Mouse (Mus musculus): ENCODE results near the gene Zbtb44. TPM values are rescaled to one million over a fixed set of nuclear protein-coding genes. Genes with fewer than 3 reads are reported as not detected.
"Not testable (repeated sequence)": the region's sequence is repeated elsewhere in the genome, so short reads cannot be mapped to it uniquely, and the experiment has no call there.

Zbtb44 gene
- polyA plus RNA-seq, 1 experiment from 2014 or later, result 7.1 TPM

GRCm38 (mm10) chr9:31031414-31031843 is 985 bp downstream of the Zbtb44 start:
- peak overlapping the region; percentile 92 for H3K9ac ChIP-seq (ENCODE audit: low read depth, low read length)
- no peaks in the 10 kb centered on the region for H3K9me3 ChIP-seq (replicated peaks; ENCODE audit: control insufficient read depth, low read length)
- ATAC-seq (replicated peaks; ENCODE audit: insufficient number of reproducible peaks, low FRiP score, low TSS enrichment), result no peak
- H3K27ac ChIP-seq (ENCODE audit: low read depth, low read length), result peak overlapping the region; percentile 99
- H3K4me2 ChIP-seq, result peak overlapping the region; percentile 93
- peaks cover 5% of the 10 kb centered on the region for H3K4me1 ChIP-seq (ENCODE audit: control insufficient read depth, insufficient read depth, low read length)
- no peaks in the 10 kb centered on the region for H3K36me3 ChIP-seq (ENCODE audit: control insufficient read depth, insufficient read depth, low read length)
- peak overlapping the region; percentile 76 for H3K4me3 ChIP-seq (ENCODE audit: low read depth, low read length)
- WGBS (ENCODE audit: insufficient replicate concordance), result 11% methylated on average over 8 of the region's 8 CpGs
- no peaks in the 10 kb centered on the region for H3K27me3 ChIP-seq (ENCODE audit: control insufficient read depth, insufficient read depth, low read length)

- ATAC-seq (replicated peaks; ENCODE audit: insufficient number of reproducible peaks, low FRiP score, low TSS enrichment), result no peak
- Histone ChIP-seq H3K4me1 (ENCODE audit: control insufficient read depth, insufficient read depth, low read length) (peaks cover 5% of the 10 kb centered on the region), H3K9ac (ENCODE audit: low read depth, low read length) (no peak overlapping the region), H3K36me3 (ENCODE audit: control insufficient read depth, insufficient read depth, low read length) (no peaks in the 10 kb centered on the region), H3K4me2 (no peak overlapping the region; the same call in 1 of the 2 replicates), H3K27me3 (ENCODE audit: control insufficient read depth, insufficient read depth, low read length) (no peaks in the 10 kb centered on the region), H3K9me3 (replicated peaks; ENCODE audit: control insufficient read depth, low read length) (no peaks in the 10 kb centered on the region), H3K27ac (ENCODE audit: low read depth, low read length) (no peak overlapping the region), H3K4me3 (ENCODE audit: low read depth, low read length) (no peak overlapping the region)
Measured at GRCm38 (mm10) chr9:31032546-31032945, 2.1 kb downstream of the Zbtb44 start.

GRCm38 (mm10) chr9:31050208-31050607 is 19.8 kb downstream of the Zbtb44 start:
- Histone ChIP-seq H3K9me3 (replicated peaks; ENCODE audit: control insufficient read depth, low read length) (no peaks in the 10 kb centered on the region), H3K4me2 (no peak overlapping the region), H3K27ac (ENCODE audit: low read depth, low read length) (no peak overlapping the region), H3K27me3 (ENCODE audit: control insufficient read depth, insufficient read depth, low read length) (no peaks in the 10 kb centered on the region), H3K9ac (ENCODE audit: low read depth, low read length) (no peak overlapping the region), H3K4me1 (ENCODE audit: control insufficient read depth, insufficient read depth, low read length) (no peaks in the 10 kb centered on the region; the same call in 1 of the 2 replicates), H3K4me3 (ENCODE audit: low read depth, low read length) (no peak overlapping the region), H3K36me3 (ENCODE audit: control insufficient read depth, insufficient read depth, low read length) (no peaks in the 10 kb centered on the region; the same call in 1 of the 2 replicates)
- no peak for ATAC-seq (replicated peaks; ENCODE audit: insufficient number of reproducible peaks, low FRiP score, low TSS enrichment)
- 95% methylated on average over 5 of the region's 5 CpGs for WGBS (ENCODE audit: insufficient replicate concordance)

GRCm38 (mm10) chr9:31051509-31051908 is 21.1 kb downstream of the Zbtb44 start:
- WGBS (ENCODE audit: insufficient replicate concordance), result 96% methylated on average over 6 of the region's 6 CpGs
- not testable (repeated sequence) for ATAC-seq (replicated peaks; ENCODE audit: insufficient number of reproducible peaks, low FRiP score, low TSS enrichment)

GRCm38 (mm10) chr9:31058723-31059122 is 28.3 kb downstream of the Zbtb44 start:
- no peak overlapping the region for H3K4me3 ChIP-seq (ENCODE audit: low read depth, low read length)
- H3K27me3 ChIP-seq (ENCODE audit: control insufficient read depth, insufficient read depth, low read length), result no peaks in the 10 kb centered on the region
- H3K4me2 ChIP-seq, result no peak overlapping the region
- no peak for ATAC-seq (replicated peaks; ENCODE audit: insufficient number of reproducible peaks, low FRiP score, low TSS enrichment)
- H3K27ac ChIP-seq (ENCODE audit: low read depth, low read length), result no peak overlapping the region
- H3K9ac ChIP-seq (ENCODE audit: low read depth, low read length), result no peak overlapping the region
- 70% methylated on average over 2 of the region's 2 CpGs for WGBS (ENCODE audit: insufficient replicate concordance)
- H3K36me3 ChIP-seq (ENCODE audit: control insufficient read depth, insufficient read depth, low read length), result peaks cover 2% of the 10 kb centered on the region; the same call in 1 of the 2 replicates
- H3K4me1 ChIP-seq (ENCODE audit: control insufficient read depth, insufficient read depth, low read length), result no peaks in the 10 kb centered on the region
- H3K9me3 ChIP-seq (replicated peaks; ENCODE audit: control insufficient read depth, low read length), result no peaks in the 10 kb centered on the region

More at GRCm38 (mm10) chr9:31051509-31051908, 21.1 kb downstream of the Zbtb44 start:
- not testable (repeated sequence) for H3K9ac ChIP-seq (ENCODE audit: low read depth, low read length); H3K4me1 ChIP-seq (ENCODE audit: control insufficient read depth, insufficient read depth, low read length); H3K27me3 ChIP-seq (ENCODE audit: control insufficient read depth, insufficient read depth, low read length); H3K36me3 ChIP-seq (ENCODE audit: control insufficient read depth, insufficient read depth, low read length); H3K4me2 ChIP-seq; H3K4me3 ChIP-seq (ENCODE audit: low read depth, low read length); H3K27ac ChIP-seq (ENCODE audit: low read depth, low read length); H3K9me3 ChIP-seq (replicated peaks; ENCODE audit: control insufficient read depth, low read length)

- no peak for ATAC-seq (replicated peaks; ENCODE audit: insufficient number of reproducible peaks, low FRiP score, low TSS enrichment)
- Histone ChIP-seq H3K27ac (ENCODE audit: low read depth, low read length) (no peak overlapping the region), H3K9me3 (replicated peaks; ENCODE audit: control insufficient read depth, low read length) (no peaks in the 10 kb centered on the region), H3K4me3 (ENCODE audit: low read depth, low read length) (no peak overlapping the region), H3K36me3 (ENCODE audit: control insufficient read depth, insufficient read depth, low read length) (peaks cover 2% of the 10 kb centered on the region), H3K27me3 (ENCODE audit: control insufficient read depth, insufficient read depth, low read length) (no peaks in the 10 kb centered on the region), H3K4me1 (ENCODE audit: control insufficient read depth, insufficient read depth, low read length) (no peaks in the 10 kb centered on the region), H3K4me2 (no peak overlapping the region), H3K9ac (ENCODE audit: low read depth, low read length) (no peak overlapping the region)
- WGBS (ENCODE audit: insufficient replicate concordance), result 93% methylated on average over 7 of the region's 8 CpGs
Measured at GRCm38 (mm10) chr9:31070706-31071105, 40.3 kb downstream of the Zbtb44 start.

- Histone ChIP-seq H3K4me2 (no peak overlapping the region), H3K9me3 (replicated peaks; ENCODE audit: control insufficient read depth, low read length) (no peaks in the 10 kb centered on the region), H3K36me3 (ENCODE audit: control insufficient read depth, insufficient read depth, low read length) (no peaks in the 10 kb centered on the region; the same call in 1 of the 2 replicates), H3K4me1 (ENCODE audit: control insufficient read depth, insufficient read depth, low read length) (no peaks in the 10 kb centered on the region), H3K9ac (ENCODE audit: low read depth, low read length) (no peak overlapping the region), H3K27me3 (ENCODE audit: control insufficient read depth, insufficient read depth, low read length) (no peaks in the 10 kb centered on the region), H3K4me3 (ENCODE audit: low read depth, low read length) (no peak overlapping the region), H3K27ac (ENCODE audit: low read depth, low read length) (no peak overlapping the region)
- 85% methylated on average over 5 of the region's 5 CpGs for WGBS (ENCODE audit: insufficient replicate concordance)
- ATAC-seq (replicated peaks; ENCODE audit: insufficient number of reproducible peaks, low FRiP score, low TSS enrichment), result no peak
Measured at GRCm38 (mm10) chr9:31072256-31072655, 41.8 kb downstream of the Zbtb44 start.

- H3K4me3 ChIP-seq (ENCODE audit: low read depth, low read length), result no peak overlapping the region
- no peaks in the 10 kb centered on the region for H3K9me3 ChIP-seq (replicated peaks; ENCODE audit: control insufficient read depth, low read length)
- no peak overlapping the region for H3K27ac ChIP-seq (ENCODE audit: low read depth, low read length)
- H3K27me3 ChIP-seq (ENCODE audit: control insufficient read depth, insufficient read depth, low read length), result no peaks in the 10 kb centered on the region
- no peaks in the 10 kb centered on the region for H3K36me3 ChIP-seq (ENCODE audit: control insufficient read depth, insufficient read depth, low read length)
- ATAC-seq (replicated peaks; ENCODE audit: insufficient number of reproducible peaks, low FRiP score, low TSS enrichment), result no peak
- WGBS (ENCODE audit: insufficient replicate concordance), result 59% methylated on average over 7 of the region's 7 CpGs
- no peak overlapping the region for H3K4me2 ChIP-seq
- H3K4me1 ChIP-seq (ENCODE audit: control insufficient read depth, insufficient read depth, low read length), result peaks cover 7% of the 10 kb centered on the region; the same call in 1 of the 2 replicates
- H3K9ac ChIP-seq (ENCODE audit: low read depth, low read length), result no peak overlapping the region
Measured at GRCm38 (mm10) chr9:31073797-31074196, 43.4 kb downstream of the Zbtb44 start.

GRCm38 (mm10) chr9:31074836-31075235 is 44.4 kb downstream of the Zbtb44 start:
- no peaks in the 10 kb centered on the region for H3K27me3 ChIP-seq (ENCODE audit: control insufficient read depth, insufficient read depth, low read length)
- WGBS (ENCODE audit: insufficient replicate concordance), result 91% methylated on average over 10 of the region's 10 CpGs
- ATAC-seq (replicated peaks; ENCODE audit: insufficient number of reproducible peaks, low FRiP score, low TSS enrichment), result no peak

More at GRCm38 (mm10) chr9:31074836-31075235, 44.4 kb downstream of the Zbtb44 start:
- H3K4me1 ChIP-seq (ENCODE audit: control insufficient read depth, insufficient read depth, low read length), result peaks cover 7% of the 10 kb centered on the region; the same call in 1 of the 2 replicates
- no peaks in the 10 kb centered on the region for H3K36me3 ChIP-seq (ENCODE audit: control insufficient read depth, insufficient read depth, low read length)
- no peak overlapping the region for H3K4me3 ChIP-seq (ENCODE audit: low read depth, low read length)
- H3K27ac ChIP-seq (ENCODE audit: low read depth, low read length), result no peak overlapping the region
- no peak overlapping the region for H3K9ac ChIP-seq (ENCODE audit: low read depth, low read length)
- H3K9me3 ChIP-seq (replicated peaks; ENCODE audit: control insufficient read depth, low read length), result no peaks in the 10 kb centered on the region
- H3K4me2 ChIP-seq, result no peak overlapping the region

Data from heart, embryonic 11.5 days (tissue).